Mouse (Mus musculus): ENCODE measurements around the gene Fam196b. TPM values are rescaled to one million over a fixed set of nuclear protein-coding genes. Genes with fewer than 3 reads are reported as not detected.

The Fam196b gene
- polyA plus RNA-seq, 1 experiment = 0.06 TPM

DNA sequence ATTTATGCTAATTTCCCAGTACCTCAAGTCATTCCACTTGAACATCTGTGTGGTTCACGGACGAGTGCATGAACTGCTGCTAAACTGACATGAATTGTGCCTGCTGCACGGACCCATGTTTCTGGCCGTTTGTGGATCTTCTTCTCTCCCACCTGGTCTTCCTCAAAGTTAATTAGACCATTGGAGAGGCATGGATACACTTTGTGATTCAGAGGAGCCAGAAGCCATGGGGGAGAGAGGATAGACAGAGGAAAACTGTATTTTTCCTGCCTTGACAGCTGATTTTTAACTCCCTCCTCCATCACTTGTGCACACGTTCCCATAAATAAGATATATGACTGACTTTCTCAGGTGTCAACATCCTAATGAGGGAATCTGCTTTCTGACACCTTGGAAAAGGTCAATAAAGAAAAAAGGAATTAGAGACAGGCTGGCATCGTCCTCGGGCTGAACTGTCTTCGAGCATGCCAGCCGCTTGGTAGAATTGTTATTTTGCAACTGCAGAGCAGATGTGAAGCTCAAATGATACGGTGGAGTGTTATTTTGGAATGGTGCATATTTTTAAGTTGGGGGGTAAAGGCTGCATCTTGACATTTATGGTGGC lies 34.9 kb downstream of the Fam196b start:
- Histone ChIP-seq H3K4me3 (replicated peaks; ENCODE audit: extremely low read depth, low read depth, low read length) (no peak overlapping the region), H3K4me1 (ENCODE audit: control insufficient read depth, insufficient read depth, low read length) (no peaks in the 10 kb centered on the region)
- TF ChIP-seq POLR2A (IDR thresholded peaks at IDR 0.05; ENCODE audit: borderline replicate concordance, extremely low read depth, low read depth, low read length) (no peak), CTCF (IDR thresholded peaks at IDR 0.05; ENCODE audit: insufficient read depth, low read length) (no peak)
- no peak for DNase-seq
- 80% methylated on average over 10 of the region's 10 CpGs for WGBS

DNA sequence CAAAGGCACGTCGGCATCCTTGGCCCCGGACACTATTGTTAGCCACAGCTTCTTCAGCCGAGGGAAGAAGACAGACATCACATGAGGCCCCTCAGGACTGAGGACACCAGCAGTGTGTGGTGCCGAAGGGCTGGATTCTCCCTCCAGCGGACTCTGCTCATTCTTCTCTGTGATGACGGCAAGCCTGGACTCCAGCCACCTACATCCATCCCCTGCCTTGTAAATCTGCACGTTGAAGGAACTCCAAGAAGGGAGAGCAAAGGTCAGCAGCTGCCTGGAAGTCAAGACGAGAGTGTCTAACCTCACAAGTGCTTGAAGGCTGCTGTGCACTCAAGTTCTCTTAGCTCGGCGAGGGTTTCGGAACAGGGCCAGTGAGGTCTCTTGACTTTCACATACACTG lies 40.8 kb downstream of the Fam196b start:
- no peak for TF ChIP-seq CTCF (IDR thresholded peaks at IDR 0.05; ENCODE audit: insufficient read depth, low read length)
- no peak for TF ChIP-seq POLR2A (IDR thresholded peaks at IDR 0.05; ENCODE audit: borderline replicate concordance, extremely low read depth, low read depth, low read length)
- Histone ChIP-seq H3K4me1 (ENCODE audit: control insufficient read depth, insufficient read depth, low read length) (no peaks in the 10 kb centered on the region), H3K4me3 (replicated peaks; ENCODE audit: extremely low read depth, low read depth, low read length) (no peak overlapping the region)
- WGBS = 51% methylated on average over 12 of the region's 12 CpGs
- no peak for DNase-seq

DNA sequence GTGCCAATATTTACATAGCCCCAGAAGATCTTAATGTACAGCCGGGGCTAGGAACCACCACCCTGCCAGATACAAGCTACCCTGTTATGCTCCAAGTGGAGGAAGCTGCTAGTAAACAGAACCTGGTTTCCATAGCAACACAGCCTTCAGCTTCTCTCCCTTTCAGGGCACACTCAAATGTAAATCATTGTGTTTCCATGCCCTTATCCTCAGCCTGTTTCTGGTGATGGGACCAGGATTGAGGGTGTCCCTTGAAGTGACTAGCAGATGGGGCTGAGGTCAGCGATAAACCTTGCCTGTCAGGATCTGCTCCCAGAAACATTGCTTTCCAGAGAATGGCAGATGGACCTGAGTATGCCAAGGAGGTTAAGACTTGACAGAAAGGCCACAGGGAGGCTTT lies 41.5 kb downstream of the Fam196b start:
- Histone ChIP-seq H3K4me1 (ENCODE audit: control insufficient read depth, insufficient read depth, low read length) (no peaks in the 10 kb centered on the region), H3K4me3 (replicated peaks; ENCODE audit: extremely low read depth, low read depth, low read length) (no peak overlapping the region)
- TF ChIP-seq CTCF (IDR thresholded peaks at IDR 0.05; ENCODE audit: insufficient read depth, low read length) = no peak
- TF ChIP-seq POLR2A (IDR thresholded peaks at IDR 0.05; ENCODE audit: borderline replicate concordance, extremely low read depth, low read depth, low read length) = no peak
- WGBS = 49% methylated on average over 2 of the region's 2 CpGs
- no peak for DNase-seq

DNA sequence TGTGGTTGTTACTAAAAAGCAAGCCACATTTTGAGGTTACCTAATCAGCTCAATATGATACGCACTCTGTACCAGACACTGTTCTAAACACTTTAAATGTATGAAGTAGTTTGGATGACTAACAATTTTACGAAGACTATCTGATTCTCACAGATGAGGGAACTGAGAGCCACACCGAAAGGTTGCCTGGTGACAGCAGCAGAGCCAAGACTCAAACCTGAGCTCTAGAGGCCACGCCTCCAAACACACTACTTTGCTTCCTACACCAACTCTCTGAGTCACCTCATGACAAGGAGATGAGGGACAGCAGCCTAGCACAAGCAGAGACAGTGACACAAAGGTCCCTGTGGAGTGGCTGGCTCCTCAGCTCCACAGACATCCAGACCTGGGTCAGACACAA lies 57.6 kb downstream of the Fam196b start:
- DNase-seq = no peak
- 71% methylated on average over 4 of the region's 4 CpGs for WGBS
- no peak overlapping the region for H3K4me3 ChIP-seq (replicated peaks; ENCODE audit: extremely low read depth, low read depth, low read length)
- TF ChIP-seq POLR2A (IDR thresholded peaks at IDR 0.05; ENCODE audit: borderline replicate concordance, extremely low read depth, low read depth, low read length) = no peak
- TF ChIP-seq CTCF (IDR thresholded peaks at IDR 0.05; ENCODE audit: insufficient read depth, low read length) = no peak
- H3K4me1 ChIP-seq (ENCODE audit: control insufficient read depth, insufficient read depth, low read length) = no peaks in the 10 kb centered on the region

DNA sequence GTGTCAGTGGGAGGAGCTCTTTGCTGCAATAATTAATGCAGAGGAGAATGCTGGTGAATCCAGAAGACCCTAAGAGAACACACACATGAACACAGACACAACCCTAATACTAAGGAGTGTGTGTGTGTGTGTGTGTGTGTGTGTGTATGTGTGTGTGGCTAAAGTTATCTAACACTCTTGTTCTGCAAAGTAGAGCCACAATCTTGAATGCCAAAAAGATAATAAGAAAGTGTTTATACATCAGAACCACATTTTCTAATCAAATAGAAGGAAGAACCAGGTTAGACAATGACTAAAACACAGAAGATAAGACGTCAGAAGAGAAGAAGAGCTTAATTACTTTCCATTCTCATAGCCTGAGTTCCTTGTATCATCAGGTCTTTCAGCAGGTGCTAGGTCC lies 60.9 kb downstream of the Fam196b start:
- Histone ChIP-seq H3K4me1 (ENCODE audit: control insufficient read depth, insufficient read depth, low read length) (no peaks in the 10 kb centered on the region), H3K4me3 (replicated peaks; ENCODE audit: extremely low read depth, low read depth, low read length) (no peak overlapping the region)
- DNase-seq = no peak
- WGBS = 44% methylated on average over 1 of the region's 1 CpGs
- TF ChIP-seq CTCF (IDR thresholded peaks at IDR 0.05; ENCODE audit: insufficient read depth, low read length) (no peak), POLR2A (IDR thresholded peaks at IDR 0.05; ENCODE audit: borderline replicate concordance, extremely low read depth, low read depth, low read length) (no peak)

DNA sequence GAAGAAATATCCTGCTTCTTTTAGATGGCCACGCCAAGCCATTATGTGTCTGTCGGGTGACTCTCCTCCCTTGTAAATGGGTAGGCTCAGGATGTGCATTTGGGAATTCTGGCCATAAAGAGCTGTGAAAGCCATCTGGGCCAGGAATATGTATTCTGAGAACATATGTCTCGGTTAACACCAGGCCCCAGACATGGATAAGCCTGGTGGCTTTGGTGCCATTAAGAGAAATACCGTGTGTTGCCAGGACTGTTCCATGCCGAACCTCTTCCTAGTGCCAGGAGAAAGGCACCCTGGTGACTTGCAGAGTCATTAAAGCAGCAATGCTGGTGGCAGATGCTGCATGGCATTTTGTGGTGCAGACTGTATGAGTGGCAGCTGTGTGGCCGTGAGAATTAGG lies 63.0 kb downstream of the Fam196b start:
- no peak for DNase-seq
- 82% methylated on average over 6 of the region's 6 CpGs for WGBS
- H3K4me1 ChIP-seq (ENCODE audit: control insufficient read depth, insufficient read depth, low read length) = no peaks in the 10 kb centered on the region
- TF ChIP-seq CTCF (IDR thresholded peaks at IDR 0.05; ENCODE audit: insufficient read depth, low read length) (no peak), POLR2A (IDR thresholded peaks at IDR 0.05; ENCODE audit: borderline replicate concordance, extremely low read depth, low read depth, low read length) (no peak)
- no peak overlapping the region for H3K4me3 ChIP-seq (replicated peaks; ENCODE audit: extremely low read depth, low read depth, low read length)

DNA sequence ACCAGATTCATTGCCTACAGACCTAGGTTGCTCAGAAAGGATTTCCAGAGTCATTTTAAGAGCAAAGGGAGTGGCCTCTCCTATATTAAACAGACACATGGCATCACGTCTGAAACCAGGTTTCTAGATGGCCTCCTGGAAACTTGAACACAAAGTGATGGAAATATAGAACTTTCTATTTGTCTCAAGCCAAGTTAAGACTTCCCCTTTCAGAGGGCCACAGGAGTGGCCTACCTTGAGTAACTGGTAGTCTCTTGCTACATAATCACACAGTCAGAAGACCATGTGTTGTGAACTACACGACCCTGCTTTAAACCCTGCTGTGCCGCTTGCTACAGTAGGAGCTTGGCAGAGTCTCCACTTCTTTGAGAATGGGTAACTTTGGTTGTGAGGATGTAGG lies 68.9 kb downstream of the Fam196b start:
- TF ChIP-seq CTCF (IDR thresholded peaks at IDR 0.05; ENCODE audit: insufficient read depth, low read length) = no peak
- TF ChIP-seq POLR2A (IDR thresholded peaks at IDR 0.05; ENCODE audit: borderline replicate concordance, extremely low read depth, low read depth, low read length) = no peak
- 81% methylated on average over 3 of the region's 3 CpGs for WGBS
- Histone ChIP-seq H3K4me3 (replicated peaks; ENCODE audit: extremely low read depth, low read depth, low read length) (no peak overlapping the region), H3K4me1 (ENCODE audit: control insufficient read depth, insufficient read depth, low read length) (no peaks in the 10 kb centered on the region)
- no peak for DNase-seq

DNA sequence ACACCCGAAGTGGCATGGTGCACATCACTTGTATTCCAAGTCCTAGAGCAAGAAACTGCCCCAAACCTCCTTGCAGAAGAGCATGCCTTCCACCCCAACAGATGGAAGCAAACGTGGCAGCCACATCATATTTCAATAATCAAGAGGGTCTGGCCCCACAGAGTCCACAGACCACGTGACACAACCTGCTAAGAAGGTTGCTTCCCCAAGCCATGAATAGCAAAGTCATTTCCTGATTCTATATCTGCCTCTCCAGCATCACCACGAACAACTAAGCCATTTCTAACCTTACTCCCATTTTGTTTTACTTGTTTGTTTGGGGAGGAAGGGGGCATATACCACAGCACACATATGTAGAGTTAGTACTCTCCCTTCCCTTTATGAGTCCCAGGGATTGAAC lies 69.6 kb downstream of the Fam196b start:
- Histone ChIP-seq H3K4me3 (replicated peaks; ENCODE audit: extremely low read depth, low read depth, low read length) (no peak overlapping the region), H3K4me1 (ENCODE audit: control insufficient read depth, insufficient read depth, low read length) (no peaks in the 10 kb centered on the region)
- TF ChIP-seq POLR2A (IDR thresholded peaks at IDR 0.05; ENCODE audit: borderline replicate concordance, extremely low read depth, low read depth, low read length) (no peak), CTCF (IDR thresholded peaks at IDR 0.05; ENCODE audit: insufficient read depth, low read length) (no peak)
- 46% methylated on average over 4 of the region's 4 CpGs for WGBS
- DNase-seq = no peak

DNA sequence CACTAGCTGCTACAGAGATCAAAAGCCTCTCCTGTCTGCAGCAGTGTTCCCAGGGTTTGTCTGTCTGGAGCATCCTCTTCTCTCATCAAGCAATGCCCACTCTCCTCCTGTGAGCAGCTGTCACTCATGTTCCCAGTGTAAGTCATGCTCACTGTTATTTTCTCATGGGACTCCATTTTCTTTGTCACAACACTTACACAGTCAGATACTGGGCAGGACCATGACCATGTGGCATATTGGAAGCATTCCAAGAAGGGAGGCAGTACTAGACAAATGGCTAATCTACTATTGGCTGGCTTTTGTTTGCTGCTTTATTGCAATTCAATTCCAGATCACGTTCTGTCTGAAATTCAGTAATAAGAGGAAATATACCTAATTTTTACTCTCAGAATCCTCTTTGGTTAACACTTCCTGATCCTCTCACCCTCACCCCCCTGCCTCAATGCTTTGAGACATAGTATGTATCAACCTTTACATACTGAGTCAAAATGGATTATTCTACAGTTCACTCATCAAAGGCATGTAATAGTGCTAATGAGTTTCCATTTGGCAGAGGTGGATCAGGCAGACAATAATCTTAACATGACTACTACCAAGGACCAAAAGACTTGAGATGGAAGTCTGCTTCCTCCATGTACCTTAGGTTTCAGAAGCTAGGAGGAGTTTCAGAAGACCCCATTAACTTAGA lies 70.5 kb downstream of the Fam196b start:
- DNase-seq = no peak
- 50% methylated on average over 1 of the region's 1 CpGs for WGBS

More for the DNA sequence above, 70.5 kb downstream of the Fam196b start:
- no peak for TF ChIP-seq CTCF (IDR thresholded peaks at IDR 0.05; ENCODE audit: insufficient read depth, low read length)
- no peak for TF ChIP-seq POLR2A (IDR thresholded peaks at IDR 0.05; ENCODE audit: borderline replicate concordance, extremely low read depth, low read depth, low read length)
- Histone ChIP-seq H3K4me3 (replicated peaks; ENCODE audit: extremely low read depth, low read depth, low read length) (no peak overlapping the region), H3K4me1 (ENCODE audit: control insufficient read depth, insufficient read depth, low read length) (no peaks in the 10 kb centered on the region)
